Mouse (Mus musculus) kidney, adult 2 months (tissue): Measurements from ENCODE around the gene Ap3b1. TPM values are rescaled to one million over a fixed set of nuclear protein-coding genes. Genes with fewer than 3 reads are reported as not detected.

ENCODE experiments used
- DNase-seq: peaks from one replicate; pipeline ENCODE4 v3.0.0; 2021
- H3K27ac ChIP-seq: fragments of 200-500 bp; 2 replicates; pipeline ENCODE4 v1.5.1; 2012; ENCODE audit warnings: low read depth, low read length, control low read depth, inconsistent platforms; ENCODE audit not compliant: insufficient read depth
- H3K27me3 ChIP-seq: fragments of 200-500 bp; replicated peaks from 2 replicates; pipeline ENCODE4 v1.6.1; 2012; ENCODE audit warnings: mild to moderate bottlenecking, moderate library complexity, low read length, inconsistent platforms; ENCODE audit not compliant: control insufficient read depth, insufficient read depth
- H3K36me3 ChIP-seq: fragments of 200-500 bp; 2 replicates; pipeline ENCODE4 v1.6.1; 2012; ENCODE audit warnings: mild to moderate bottlenecking, moderate library complexity, low read length, inconsistent platforms; ENCODE audit not compliant: control insufficient read depth, insufficient read depth
- H3K4me1 ChIP-seq: fragments of 200-500 bp; 2 replicates; pipeline ENCODE4 v1.6.1; 2011; ENCODE audit warnings: low read length; ENCODE audit not compliant: control insufficient read depth, insufficient read depth
- H3K4me3 ChIP-seq: fragments of 200-500 bp; 2 replicates; pipeline ENCODE4 v1.5.1; 2011; ENCODE audit warnings: mild to moderate bottlenecking, low read depth, low read length, control low read depth; ENCODE audit not compliant: insufficient read depth
- CTCF ChIP-seq: fragments of 200-500 bp; conservative IDR thresholded peaks from 2 replicates; pipeline ENCODE4 v1.5.1; 2011; ENCODE audit warnings: low read depth, mild to moderate bottlenecking, control low read depth, low read length, moderate library complexity, mixed read lengths; ENCODE audit not compliant: insufficient read depth, insufficient read length
- POLR2A ChIP-seq: fragments of 200-500 bp; IDR thresholded peaks from one replicate; pipeline ENCODE4 v1.6.1; 2011; ENCODE audit warnings: low read depth, low read length, control low read depth
- WGBS: fragments of 180-500 bp; shearing (Covaris S2); methylation state at CpG from one replicate; pipeline ENCODE4 v1.1.7; 2018; 5-methylcytosine and 5-hydroxymethylcytosine counted together
- polyA plus RNA-seq: library from polyadenylated mRNA; depleted of rRNA; stranded (reverse); fragments of >200 nt; gene quantifications from 2 replicates; pipeline ENCODE4 v1.2.3, GENCODE M21; 2012

The Ap3b1 gene
- polyA plus RNA-seq, 1 experiment, result 49.4 TPM

- peak; percentile 3 for DNase-seq
- Histone ChIP-seq H3K27ac (no peak overlapping the region), H3K36me3 (peaks cover 9% of the 10 kb centered on the region), H3K4me1 (no peaks in the 10 kb centered on the region), H3K27me3 (no peaks in the 10 kb centered on the region), H3K4me3 (no peak overlapping the region)
- no peak for TF ChIP-seq CTCF
- TF ChIP-seq POLR2A, result no peak
- 83% methylated on average over 3 of the region's 3 CpGs for WGBS
Measured at GRCm38 (mm10) chr13:94476208-94476607, 117.4 kb downstream of the Ap3b1 start.

- Histone ChIP-seq H3K4me1 (no peaks in the 10 kb centered on the region), H3K27ac (no peak overlapping the region), H3K27me3 (no peaks in the 10 kb centered on the region), H3K4me3 (no peak overlapping the region), H3K36me3 (peaks cover 20% of the 10 kb centered on the region)
- TF ChIP-seq CTCF (no peak), POLR2A (no peak)
- WGBS, result 68% methylated on average over 7 of the region's 7 CpGs
- no peak for DNase-seq
Measured at GRCm38 (mm10) chr13:94480256-94480655, 121.5 kb downstream of the Ap3b1 start.

GRCm38 (mm10) chr13:94490684-94491083, 131.9 kb downstream of the Ap3b1 start:
- no peak for DNase-seq
- Histone ChIP-seq H3K27me3 (no peaks in the 10 kb centered on the region), H3K36me3 (peaks cover 2% of the 10 kb centered on the region), H3K4me1 (no peaks in the 10 kb centered on the region), H3K27ac (no peak overlapping the region), H3K4me3 (no peak overlapping the region)
- no peak for TF ChIP-seq POLR2A
- no peak for TF ChIP-seq CTCF
- 94% methylated on average over 3 of the region's 3 CpGs for WGBS

- peaks cover 2% of the 10 kb centered on the region for H3K36me3 ChIP-seq
- no peak overlapping the region for H3K27ac ChIP-seq
- no peaks in the 10 kb centered on the region for H3K27me3 ChIP-seq
- no peak overlapping the region for H3K4me3 ChIP-seq
- DNase-seq, result no peak
- H3K4me1 ChIP-seq, result no peaks in the 10 kb centered on the region
- WGBS, result 94% methylated on average over 8 of the region's 8 CpGs
- TF ChIP-seq POLR2A (no peak), CTCF (no peak)
Measured at GRCm38 (mm10) chr13:94491159-94491558, 132.4 kb downstream of the Ap3b1 start.

GRCm38 (mm10) chr13:94497521-94497920, 138.8 kb downstream of the Ap3b1 start:
- TF ChIP-seq CTCF (no peak), POLR2A (no peak)
- peaks cover 5% of the 10 kb centered on the region for H3K36me3 ChIP-seq
- no peak overlapping the region for H3K27ac ChIP-seq
- no peak for DNase-seq
- no peaks in the 10 kb centered on the region for H3K4me1 ChIP-seq
- H3K27me3 ChIP-seq, result no peaks in the 10 kb centered on the region
- WGBS, result 82% methylated on average over 3 of the region's 3 CpGs
- H3K4me3 ChIP-seq, result no peak overlapping the region

DNA sequence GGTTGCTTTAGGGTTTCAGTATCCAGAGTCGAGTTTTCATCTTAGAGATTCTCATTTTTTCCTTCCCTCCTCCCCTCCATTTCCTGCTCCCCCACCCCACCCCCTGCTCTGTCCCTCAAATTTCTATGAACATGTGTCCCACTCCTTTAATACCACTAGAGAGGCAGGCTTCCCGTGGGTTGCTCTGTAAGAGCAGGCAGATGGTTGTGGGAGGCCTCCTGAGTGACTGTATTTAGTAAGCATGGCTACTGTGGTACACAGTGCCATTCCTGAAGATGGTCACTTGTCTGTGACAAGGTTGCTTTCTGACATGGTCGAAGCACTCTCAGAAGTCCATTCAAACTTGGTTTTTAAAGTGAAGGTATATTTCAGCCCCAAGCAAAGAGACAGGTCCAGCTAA, 147.7 kb downstream of the Ap3b1 start:
- Histone ChIP-seq H3K36me3 (peaks cover 4% of the 10 kb centered on the region), H3K4me3 (no peak overlapping the region), H3K27me3 (no peaks in the 10 kb centered on the region), H3K4me1 (no peaks in the 10 kb centered on the region), H3K27ac (no peak overlapping the region)
- WGBS, result 90% methylated on average over 3 of the region's 3 CpGs
- TF ChIP-seq CTCF (no peak), POLR2A (no peak)
- no peak for DNase-seq

- no peak for DNase-seq
- H3K27me3 ChIP-seq, result no peaks in the 10 kb centered on the region
- 95% methylated on average over 8 of the region's 8 CpGs for WGBS
- no peak overlapping the region for H3K27ac ChIP-seq
- no peak overlapping the region for H3K4me3 ChIP-seq
- H3K4me1 ChIP-seq, result no peaks in the 10 kb centered on the region
- TF ChIP-seq POLR2A, result no peak
- no peak for TF ChIP-seq CTCF
- H3K36me3 ChIP-seq, result peaks cover 2% of the 10 kb centered on the region
Measured at GRCm38 (mm10) chr13:94508344-94508743, 149.6 kb downstream of the Ap3b1 start.
